Mouse (Mus musculus): ENCODE measurements around the gene Tmem208.

- TF ChIP-seq EP300 (optimal IDR thresholded peaks at IDR 0.05) (no peak), CTCF (IDR thresholded peaks at IDR 0.05; ENCODE audit: low read depth) (no peak)
These were observed 46.3 kb downstream of the Tmem208 start for GRCm38 (mm10) chr8:105372473-105372872.

Measured in stomach, postnatal 0 days (tissue).